Mouse (Mus musculus): ENCODE measurements at regions not wholly inside any gene's neighbourhood (a gene's known extent, or its start where the extent isn't known, plus 50 kb on each side); places are given as distances from the start of the nearest gene placed in this dataset.

- Histone ChIP-seq H3K27me3 (ENCODE audit: insufficient read depth, low read length) (no peaks in the 10 kb centered on the region), H3K9ac (ENCODE audit: low read depth, low read length) (no peak overlapping the region), H3K27ac (no peak overlapping the region), H3K4me1 (replicated peaks; ENCODE audit: insufficient read depth, low read length) (no peaks in the 10 kb centered on the region), H3K4me2 (ENCODE audit: low read length) (no peak overlapping the region), H3K36me3 (ENCODE audit: insufficient read depth, low read length) (no peaks in the 10 kb centered on the region), H3K4me3 (replicated peaks; ENCODE audit: low read depth, low read length) (no peak overlapping the region), H3K9me3 (replicated peaks; ENCODE audit: low read length) (no peaks in the 10 kb centered on the region)
- 58% methylated on average over 19 of the region's 19 CpGs for WGBS
- ATAC-seq (replicated peaks; ENCODE audit: low FRiP score, low read depth) (no peak), DNase-seq (ENCODE audit: low spot score) (no peak)
- TF ChIP-seq CTCF (IDR thresholded peaks at IDR 0.05; ENCODE audit: low read depth) = no peak
Measured at GRCm38 (mm10) chr8:112427721-112428389, 142.0 kb upstream of the Cntnap4 start.

GRCm38 (mm10) chr8:112411968-112412367, 157.9 kb upstream of the Cntnap4 start:
- Histone ChIP-seq H3K4me1 (replicated peaks; ENCODE audit: insufficient read depth, low read length) (no peaks in the 10 kb centered on the region), H3K4me2 (ENCODE audit: low read length) (no peak overlapping the region), H3K9me3 (replicated peaks; ENCODE audit: low read length) (no peaks in the 10 kb centered on the region), H3K36me3 (ENCODE audit: insufficient read depth, low read length) (no peaks in the 10 kb centered on the region), H3K27me3 (ENCODE audit: insufficient read depth, low read length) (no peaks in the 10 kb centered on the region), H3K9ac (ENCODE audit: low read depth, low read length) (no peak overlapping the region), H3K4me3 (replicated peaks; ENCODE audit: low read depth, low read length) (no peak overlapping the region), H3K27ac (no peak overlapping the region)
- DNase-seq (ENCODE audit: low spot score) = no peak
- 89% methylated on average over 5 of the region's 5 CpGs for WGBS
- ATAC-seq (replicated peaks; ENCODE audit: low FRiP score, low read depth) = no peak
- no peak; the same call in 1 of the 2 replicates for TF ChIP-seq CTCF (IDR thresholded peaks at IDR 0.05; ENCODE audit: low read depth)

- ATAC-seq (replicated peaks; ENCODE audit: low FRiP score, low read depth) (no peak), DNase-seq (ENCODE audit: low spot score) (peak; percentile 15)
- peak; percentile 60 for TF ChIP-seq CTCF (IDR thresholded peaks at IDR 0.05; ENCODE audit: low read depth)
- no peak overlapping the region for H3K4me3 ChIP-seq (replicated peaks; ENCODE audit: low read depth, low read length)
- H3K27ac ChIP-seq = no peak overlapping the region
- H3K27me3 ChIP-seq (ENCODE audit: insufficient read depth, low read length) = no peaks in the 10 kb centered on the region
- no peak overlapping the region for H3K4me2 ChIP-seq (ENCODE audit: low read length)
- no peaks in the 10 kb centered on the region for H3K36me3 ChIP-seq (ENCODE audit: insufficient read depth, low read length)
- H3K9me3 ChIP-seq (replicated peaks; ENCODE audit: low read length) = no peaks in the 10 kb centered on the region
- no peak overlapping the region for H3K9ac ChIP-seq (ENCODE audit: low read depth, low read length)
- no peaks in the 10 kb centered on the region for H3K4me1 ChIP-seq (replicated peaks; ENCODE audit: insufficient read depth, low read length)
- WGBS = 17% methylated on average over 6 of the region's 6 CpGs
Measured at GRCm38 (mm10) chr8:112411213-112411612, 158.6 kb upstream of the Cntnap4 start.

- 82% methylated on average over 9 of the region's 9 CpGs for WGBS
- no peak overlapping the region for H3K4me2 ChIP-seq (ENCODE audit: low read length)
- H3K4me3 ChIP-seq (replicated peaks; ENCODE audit: low read depth, low read length) = no peak overlapping the region
- DNase-seq (ENCODE audit: low spot score) (no peak), ATAC-seq (replicated peaks; ENCODE audit: low FRiP score, low read depth) (no peak)
- H3K27ac ChIP-seq = no peak overlapping the region
- TF ChIP-seq CTCF (IDR thresholded peaks at IDR 0.05; ENCODE audit: low read depth) = no peak
- no peaks in the 10 kb centered on the region for H3K4me1 ChIP-seq (replicated peaks; ENCODE audit: insufficient read depth, low read length)
- H3K36me3 ChIP-seq (ENCODE audit: insufficient read depth, low read length) = no peaks in the 10 kb centered on the region
- no peak overlapping the region for H3K9ac ChIP-seq (ENCODE audit: low read depth, low read length)
- H3K27me3 ChIP-seq (ENCODE audit: insufficient read depth, low read length) = no peaks in the 10 kb centered on the region
- H3K9me3 ChIP-seq (replicated peaks; ENCODE audit: low read length) = no peaks in the 10 kb centered on the region
Measured at GRCm38 (mm10) chr8:112408211-112408735, 161.6 kb upstream of the Cntnap4 start.

GRCm38 (mm10) chr8:112404087-112404486, 165.8 kb upstream of the Cntnap4 start:
- peak; percentile 74 for DNase-seq (ENCODE audit: low spot score)
- no peak overlapping the region for H3K9ac ChIP-seq (ENCODE audit: low read depth, low read length)
- H3K27me3 ChIP-seq (ENCODE audit: insufficient read depth, low read length) = no peaks in the 10 kb centered on the region
- no peaks in the 10 kb centered on the region for H3K36me3 ChIP-seq (ENCODE audit: insufficient read depth, low read length)
- WGBS = 9% methylated on average over 2 of the region's 2 CpGs
- no peak overlapping the region for H3K27ac ChIP-seq
- no peak overlapping the region for H3K4me2 ChIP-seq (ENCODE audit: low read length)
- H3K4me1 ChIP-seq (replicated peaks; ENCODE audit: insufficient read depth, low read length) = no peaks in the 10 kb centered on the region
- no peak for TF ChIP-seq CTCF (IDR thresholded peaks at IDR 0.05; ENCODE audit: low read depth)
- no peak overlapping the region for H3K4me3 ChIP-seq (replicated peaks; ENCODE audit: low read depth, low read length)
- H3K9me3 ChIP-seq (replicated peaks; ENCODE audit: low read length) = no peaks in the 10 kb centered on the region
- no peak; the same call in 1 of the 2 replicates for ATAC-seq (replicated peaks; ENCODE audit: low FRiP score, low read depth)

- H3K27ac ChIP-seq = no peak overlapping the region
- no peak for TF ChIP-seq CTCF (IDR thresholded peaks at IDR 0.05; ENCODE audit: low read depth)
- H3K27me3 ChIP-seq (ENCODE audit: insufficient read depth, low read length) = no peaks in the 10 kb centered on the region
- no peaks in the 10 kb centered on the region for H3K9me3 ChIP-seq (replicated peaks; ENCODE audit: low read length)
- H3K36me3 ChIP-seq (ENCODE audit: insufficient read depth, low read length) = no peaks in the 10 kb centered on the region
- H3K4me3 ChIP-seq (replicated peaks; ENCODE audit: low read depth, low read length) = no peak overlapping the region
- DNase-seq (ENCODE audit: low spot score) (no peak), ATAC-seq (replicated peaks; ENCODE audit: low FRiP score, low read depth) (no peak)
- 25% methylated on average over 2 of the region's 2 CpGs for WGBS
- H3K4me2 ChIP-seq (ENCODE audit: low read length) = no peak overlapping the region
- H3K9ac ChIP-seq (ENCODE audit: low read depth, low read length) = no peak overlapping the region
- H3K4me1 ChIP-seq (replicated peaks; ENCODE audit: insufficient read depth, low read length) = no peaks in the 10 kb centered on the region
Measured at GRCm38 (mm10) chr8:112397438-112397837, 172.4 kb upstream of the Cntnap4 start.
